Comparison of ENCODE assay signal across 7 mouse cellular contexts in the genomic region with DNA sequence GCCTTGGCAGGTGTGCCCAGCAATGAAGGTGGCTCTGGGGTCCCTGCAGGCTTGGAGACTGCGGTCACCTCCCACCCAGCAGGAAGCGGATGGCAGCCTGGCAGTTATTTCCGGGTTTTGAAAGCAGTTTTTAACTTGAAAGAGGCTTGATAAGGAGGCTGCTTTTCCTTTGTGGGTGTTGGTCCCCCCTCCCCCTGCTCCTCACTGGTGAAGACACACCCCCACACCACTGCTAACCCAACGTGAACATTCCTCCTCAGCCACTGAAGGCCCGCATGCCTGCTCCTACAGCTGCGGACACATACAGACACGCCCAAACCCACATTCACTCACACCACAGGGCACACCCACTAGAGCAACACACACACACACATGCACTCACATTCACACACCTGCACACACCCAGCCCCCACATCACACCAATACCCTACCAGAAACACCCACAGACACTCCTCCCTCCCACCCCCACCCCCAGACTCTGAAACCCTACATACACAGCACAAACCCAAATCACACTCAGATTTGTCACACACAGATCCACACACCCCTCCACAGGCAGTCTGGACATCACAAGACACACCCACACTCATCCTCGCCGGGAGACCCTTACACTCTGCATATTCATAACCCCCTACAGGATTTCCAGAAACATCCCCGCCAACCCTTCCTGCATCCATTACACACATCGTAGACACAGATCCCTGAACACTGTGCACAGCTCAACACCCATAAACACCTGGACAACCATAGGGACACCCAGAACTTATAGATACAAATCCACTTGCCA. TPM values are rescaled to one million over a fixed set of nuclear protein-coding genes. Genes with fewer than 3 reads are reported as not detected.
DNase-seq lines count a peak whose midpoint lies in the region; ATAC-seq and TF ChIP-seq lines count a peak whose summit lies in the region.

No protein-coding gene starts in this region.

- DNase-seq in 3134 (ENCODE audit: extremely low read depth, insufficient read length, low spot score) (peak; percentile 80), 3T3-L1 (ENCODE audit: low read depth, low spot score) (peak; percentile 67)
- peak; percentile 44 for DNase-seq in c-Kit-positive CD71-positive TER-119-positive erythroid progenitor cells, embryonic 14.5 days (ENCODE audit: low spot score)
- DNase-seq in heart, postnatal 4 days = peak; percentile 49
- peak in 1 of 3 experiments; percentile 53 for DNase-seq in liver, embryonic 14.5 days (ENCODE audit: low read depth in 3 of 3, low spot score in 3 of 3)
- DNase-seq in spleen, adult 12 weeks (ENCODE audit: low spot score) = peak; percentile 55
- DNase-seq in cerebellum, postnatal 14 days = no peak

- TF ChIP-seq CTCF in liver, embryonic 14.5 days (IDR thresholded peaks at IDR 0.05; ENCODE audit: low read depth) = no peak

- H3K4me2 ChIP-seq in liver, embryonic 14.5 days (ENCODE audit: low read depth) = peak overlapping the region; percentile 81

- H3K9me3 ChIP-seq in liver, embryonic 14.5 days (ENCODE audit: control insufficient read depth, low read length) = no peaks in the 10 kb centered on the region

- H3K4me3 ChIP-seq in liver, embryonic 14.5 days (ENCODE audit: insufficient read depth in 1 of 2, low read depth in 2 of 2, low read length in 2 of 2) = peak overlapping the region; percentile 54 to 67

- peaks cover 4% of the 10 kb centered on the region for H3K36me3 ChIP-seq in liver, embryonic 14.5 days (replicated peaks; ENCODE audit: control insufficient read depth, insufficient read depth, low read depth)

- peak overlapping the region; percentile 66 for H3K9ac ChIP-seq in liver, embryonic 14.5 days (replicated peaks)

- H3K27me3 ChIP-seq in liver, embryonic 14.5 days (ENCODE audit: control insufficient read depth, insufficient read depth, low read length) = no peaks in the 10 kb centered on the region

- H3K27ac ChIP-seq in liver, embryonic 14.5 days = peak overlapping the region; percentile 87

- WGBS in liver, embryonic 14.5 days (ENCODE audit: insufficient replicate concordance) = 8% methylated on average over 11 of the region's 11 CpGs

- peak; percentile 34; the same call in 1 of the 2 replicates for ATAC-seq in liver, embryonic 14.5 days (ENCODE audit: insufficient read depth)

- 0 out of 2 replicates have a peak, but pooled peaks have one; percentile 27 for TF ChIP-seq EP300 in liver, embryonic 14.5 days (IDR thresholded peaks at IDR 0.05; ENCODE audit: low read depth)

- peaks cover 31 to 34% of the 10 kb centered on the region in 2 experiments for H3K4me1 ChIP-seq in liver, embryonic 14.5 days (replicated peaks; ENCODE audit: control insufficient read depth in 2 of 2, insufficient read depth in 2 of 2, low read length in 1 of 2)

RNA-seq across cellular contexts. Expression of a gene that starts 6.8 kb away (rescaled TPM):
- 10 to 100 TPM; 37.0 to 41.0 TPM for total RNA-seq in heart, postnatal 4 days (2021)
- 22.7 and 27.3 TPM in 2 replicates for polyA plus RNA-seq in liver, embryonic 14.5 days (2012; rRNA removed)
- polyA plus RNA-seq in liver, embryonic 14.5 days (2014; fragmentation: Nextera tagmentation; extraction: Ambion mirVana) = 9.9 and 11.6 TPM in 2 replicates

Comparison
In these comparisons a context has a peak if more than half of its experiments do, and no peak if none do; other contexts are left out.
1. DNase-seq: peak in 3134 (single experiment), 3T3-L1 (single experiment), c-Kit-positive CD71-positive TER-119-positive erythroid progenitor cells, embryonic 14.5 days (single experiment), heart, postnatal 4 days (single experiment) and spleen, adult 12 weeks (single experiment); none in cerebellum, postnatal 14 days (0 of 2).